Mouse (Mus musculus): ENCODE results near the gene Cux2. TPM values are rescaled to one million over a fixed set of nuclear protein-coding genes. Genes with fewer than 3 reads are reported as not detected.

Gene Cux2
- total and polyA plus RNA-seq, 3 experiments = 1.4 to 3.5 TPM; not detected in 1

DNA sequence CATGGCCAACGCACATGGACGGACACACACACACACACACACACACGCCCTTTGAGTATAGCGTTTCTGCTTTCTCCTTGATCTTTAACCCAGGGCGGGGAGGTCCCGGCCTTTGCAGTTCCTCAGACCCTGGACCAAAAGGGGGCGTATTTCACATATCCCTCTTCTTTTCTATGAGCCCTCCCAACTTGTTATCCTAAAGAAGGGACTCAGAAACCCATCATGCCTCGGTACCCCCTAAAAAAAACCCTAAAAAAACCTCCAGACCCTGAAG lies 867 bp upstream of the Cux2 start:
- DNase-seq (ENCODE audit: low read depth, low spot score) = no peak
- Histone ChIP-seq H3K9ac (ENCODE audit: control insufficient read depth, low read depth, low read length, poor library complexity, severe bottlenecking) (peak overlapping the region; percentile 88), H3K27me3 (ENCODE audit: control insufficient read depth in 1 of 2, insufficient read depth in 2 of 2, low read length in 2 of 2) (no peaks in the 10 kb centered on the region), H3K4me1 (ENCODE audit: control insufficient read depth in 1 of 2, insufficient read depth in 2 of 2, low read length in 2 of 2) (no peaks in the 10 kb centered on the region), H3K79me2 (ENCODE audit: control insufficient read depth, insufficient read depth, low read length, poor library complexity) (peaks cover 2% of the 10 kb centered on the region; the same call in 1 of the 2 replicates), H3K4me3 (ENCODE audit: control insufficient read depth in 1 of 2, insufficient read depth in 1 of 2, low read depth in 2 of 2, low read length in 2 of 2) (peak overlapping the region; percentile 55 to 74), H3K36me3 (ENCODE audit: control insufficient read depth in 1 of 2, insufficient read depth in 2 of 2, low read length in 2 of 2) (no peaks in the 10 kb centered on the region), H3K27ac (ENCODE audit: control insufficient read depth, low read depth, low read length) (peak overlapping the region; percentile 68), H3K9me3 (replicated peaks; ENCODE audit: insufficient read depth, low read length) (no peaks in the 10 kb centered on the region)
- TF ChIP-seq CTCF (IDR thresholded peaks at IDR 0.05 in 2 of 3, conservative IDR thresholded peaks at IDR 0.05 in 1 of 3; ENCODE audit: control insufficient read depth in 1 of 3, insufficient read depth in 1 of 3, low read depth in 2 of 3, low read length in 3 of 3, poor library complexity in 1 of 3, severe bottlenecking in 1 of 3) = peak in 1 of 3 experiments; percentile 24; a peak in 1 of 6 replicates
- no peak for TF ChIP-seq UBTF (IDR thresholded peaks at IDR 0.05; ENCODE audit: borderline replicate concordance, insufficient read depth, low read depth, low read length)

DNA sequence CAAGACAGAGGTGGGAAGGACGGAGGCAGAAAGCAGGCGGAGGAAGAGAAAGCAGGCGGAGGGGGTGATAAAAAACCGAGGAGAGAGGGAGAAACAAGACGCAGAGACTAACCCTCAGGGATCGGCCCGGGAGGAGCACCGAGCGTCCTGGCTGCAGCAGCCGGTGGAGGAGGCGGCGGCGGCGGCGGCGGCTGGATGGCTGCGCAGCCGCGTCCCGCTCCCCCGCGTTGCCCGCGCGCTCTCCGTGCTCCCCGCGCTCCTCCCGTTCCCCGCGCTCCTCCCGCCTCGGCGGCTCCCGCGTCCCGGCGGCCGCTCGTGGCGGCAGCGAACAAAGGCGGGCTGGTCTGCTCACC lies 262 bp downstream of the Cux2 start:
- peak overlapping the region; percentile 36; the same call in 1 of the 2 replicates for H3K27ac ChIP-seq (ENCODE audit: control insufficient read depth, low read depth, low read length)
- TF ChIP-seq NRF1 (IDR thresholded peaks at IDR 0.05; ENCODE audit: insufficient read depth, low read depth, low read length, poor library complexity, severe bottlenecking) (peak; percentile 39; the same call in 1 of the 2 replicates), BHLHE40 (IDR thresholded peaks at IDR 0.05; ENCODE audit: borderline replicate concordance, low read depth, low read length) (no peak), UBTF (IDR thresholded peaks at IDR 0.05; ENCODE audit: borderline replicate concordance, insufficient read depth, low read depth, low read length) (no peak)
- H3K9me3 ChIP-seq (replicated peaks; ENCODE audit: insufficient read depth, low read length) = no peaks in the 10 kb centered on the region
- H3K4me1 ChIP-seq (ENCODE audit: control insufficient read depth in 1 of 2, insufficient read depth in 2 of 2, low read length in 2 of 2) = no peaks in the 10 kb centered on the region
- peak overlapping the region; percentile 57 to 74 for H3K4me3 ChIP-seq (ENCODE audit: control insufficient read depth in 1 of 2, insufficient read depth in 1 of 2, low read depth in 2 of 2, low read length in 2 of 2)
- no peaks in the 10 kb centered on the region for H3K36me3 ChIP-seq (ENCODE audit: control insufficient read depth in 1 of 2, insufficient read depth in 2 of 2, low read length in 2 of 2)
- peak; percentile 55 for DNase-seq (ENCODE audit: low read depth, low spot score)
- peak overlapping the region; percentile 88 for H3K9ac ChIP-seq (ENCODE audit: control insufficient read depth, low read depth, low read length, poor library complexity, severe bottlenecking)
- H3K79me2 ChIP-seq (ENCODE audit: control insufficient read depth, insufficient read depth, low read length, poor library complexity) = peaks cover 2% of the 10 kb centered on the region; the same call in 1 of the 2 replicates
- H3K27me3 ChIP-seq (ENCODE audit: control insufficient read depth in 1 of 2, insufficient read depth in 2 of 2, low read length in 2 of 2) = no peaks in the 10 kb centered on the region

GRCm38 (mm10) chr5:122048686-122049663 lies 927 bp downstream of the Cux2 start:
- TF ChIP-seq MAX (IDR thresholded peaks at IDR 0.05; ENCODE audit: low read length) = no peak
- TF ChIP-seq MXI1 (IDR thresholded peaks at IDR 0.05; ENCODE audit: low read depth, low read length) = no peak
- Histone ChIP-seq H3K4me1 (ENCODE audit: control insufficient read depth in 1 of 2, insufficient read depth in 2 of 2, low read length in 2 of 2) (no peaks in the 10 kb centered on the region), H3K27me3 (ENCODE audit: control insufficient read depth in 1 of 2, insufficient read depth in 2 of 2, low read length in 2 of 2) (no peaks in the 10 kb centered on the region), H3K36me3 (ENCODE audit: control insufficient read depth in 1 of 2, insufficient read depth in 2 of 2, low read length in 2 of 2) (no peaks in the 10 kb centered on the region), H3K4me3 (ENCODE audit: control insufficient read depth in 1 of 2, insufficient read depth in 1 of 2, low read depth in 2 of 2, low read length in 2 of 2) (peak overlapping the region; percentile 57 to 74), H3K79me2 (ENCODE audit: control insufficient read depth, insufficient read depth, low read length, poor library complexity) (peaks cover 2% of the 10 kb centered on the region; the same call in 1 of the 2 replicates), H3K9ac (ENCODE audit: control insufficient read depth, low read depth, low read length, poor library complexity, severe bottlenecking) (peak overlapping the region; percentile 88), H3K27ac (ENCODE audit: control insufficient read depth, low read depth, low read length) (no peak overlapping the region), H3K9me3 (replicated peaks; ENCODE audit: insufficient read depth, low read length) (no peaks in the 10 kb centered on the region)
- DNase-seq (ENCODE audit: low read depth, low spot score) = no peak
